Mouse (Mus musculus) naive thymus-derived CD4-positive, alpha-beta T cell, adult 2 months (primary cell): ENCODE results near the gene Epb41l1.

Experiments used
- DNase-seq: peaks from one replicate; pipeline ENCODE4 v3.0.0-alpha.2; 2011; ENCODE audit warnings: low read depth

The Epb41l1 gene

GRCm38 (mm10) chr2:156423672-156424071, 3.0 kb downstream of the Epb41l1 start:
- DNase-seq: no peak

GRCm38 (mm10) chr2:156425618-156426017, 4.9 kb downstream of the Epb41l1 start:
- no peak for DNase-seq

- DNase-seq: no peak
These were observed 5.4 kb downstream of the Epb41l1 start for GRCm38 (mm10) chr2:156426151-156426550.

DNA sequence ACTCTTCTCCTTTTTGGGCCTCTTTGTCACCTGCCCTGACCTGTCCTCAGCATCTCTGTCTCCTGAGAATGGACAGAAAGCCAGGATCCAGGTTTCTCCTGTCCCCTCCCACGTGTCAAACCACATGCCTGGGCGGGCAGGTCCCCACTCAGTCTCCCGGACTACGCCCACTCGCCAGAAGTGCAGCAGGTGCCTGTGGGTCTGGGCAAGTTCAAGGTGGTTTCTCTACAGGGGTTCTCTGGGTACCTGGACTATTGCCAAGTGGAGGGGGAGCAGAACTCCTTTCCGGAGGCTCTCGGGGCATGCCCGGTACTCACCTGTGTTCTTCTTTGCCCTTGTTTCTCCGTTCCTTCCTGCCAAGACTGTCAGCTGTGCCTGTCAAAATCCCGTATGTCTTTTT, 9.1 kb downstream of the Epb41l1 start:
- DNase-seq: peak; percentile 30

DNA sequence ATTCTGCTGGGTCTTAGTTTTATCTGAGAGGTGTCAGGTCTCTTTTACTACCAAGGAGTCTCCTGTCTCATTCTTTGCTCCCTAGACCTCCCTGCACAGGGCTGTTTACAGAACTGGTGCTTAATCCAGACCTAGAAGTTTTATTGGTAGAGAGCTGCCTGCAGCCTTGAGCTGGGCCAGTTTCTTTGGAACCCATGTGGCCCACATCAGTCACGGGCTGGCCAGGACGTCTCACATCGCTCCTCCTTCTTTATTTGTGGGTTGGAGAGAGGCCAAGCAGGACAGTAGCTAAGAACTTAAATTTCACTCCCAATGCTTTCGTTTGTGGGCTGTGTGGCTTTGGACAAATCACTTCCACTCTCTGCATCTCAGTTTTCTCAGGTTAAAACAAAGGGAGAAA, 9.6 kb downstream of the Epb41l1 start:
- DNase-seq: no peak

GRCm38 (mm10) chr2:156431409-156431808, 10.7 kb downstream of the Epb41l1 start:
- peak; percentile 50 for DNase-seq

GRCm38 (mm10) chr2:156432086-156432485, 11.4 kb downstream of the Epb41l1 start:
- no peak for DNase-seq

- no peak for DNase-seq
These were observed 12.5 kb downstream of the Epb41l1 start for GRCm38 (mm10) chr2:156432874-156433868.

GRCm38 (mm10) chr2:156437637-156438036, 16.9 kb downstream of the Epb41l1 start:
- DNase-seq: no peak

GRCm38 (mm10) chr2:156439666-156440462, 19.2 kb downstream of the Epb41l1 start:
- no peak for DNase-seq

GRCm38 (mm10) chr2:156441909-156442308, 21.2 kb downstream of the Epb41l1 start:
- DNase-seq: no peak

GRCm38 (mm10) chr2:156443323-156443722, 22.6 kb downstream of the Epb41l1 start:
- no peak for DNase-seq

GRCm38 (mm10) chr2:156446489-156447035, 25.9 kb downstream of the Epb41l1 start:
- DNase-seq: no peak

DNA sequence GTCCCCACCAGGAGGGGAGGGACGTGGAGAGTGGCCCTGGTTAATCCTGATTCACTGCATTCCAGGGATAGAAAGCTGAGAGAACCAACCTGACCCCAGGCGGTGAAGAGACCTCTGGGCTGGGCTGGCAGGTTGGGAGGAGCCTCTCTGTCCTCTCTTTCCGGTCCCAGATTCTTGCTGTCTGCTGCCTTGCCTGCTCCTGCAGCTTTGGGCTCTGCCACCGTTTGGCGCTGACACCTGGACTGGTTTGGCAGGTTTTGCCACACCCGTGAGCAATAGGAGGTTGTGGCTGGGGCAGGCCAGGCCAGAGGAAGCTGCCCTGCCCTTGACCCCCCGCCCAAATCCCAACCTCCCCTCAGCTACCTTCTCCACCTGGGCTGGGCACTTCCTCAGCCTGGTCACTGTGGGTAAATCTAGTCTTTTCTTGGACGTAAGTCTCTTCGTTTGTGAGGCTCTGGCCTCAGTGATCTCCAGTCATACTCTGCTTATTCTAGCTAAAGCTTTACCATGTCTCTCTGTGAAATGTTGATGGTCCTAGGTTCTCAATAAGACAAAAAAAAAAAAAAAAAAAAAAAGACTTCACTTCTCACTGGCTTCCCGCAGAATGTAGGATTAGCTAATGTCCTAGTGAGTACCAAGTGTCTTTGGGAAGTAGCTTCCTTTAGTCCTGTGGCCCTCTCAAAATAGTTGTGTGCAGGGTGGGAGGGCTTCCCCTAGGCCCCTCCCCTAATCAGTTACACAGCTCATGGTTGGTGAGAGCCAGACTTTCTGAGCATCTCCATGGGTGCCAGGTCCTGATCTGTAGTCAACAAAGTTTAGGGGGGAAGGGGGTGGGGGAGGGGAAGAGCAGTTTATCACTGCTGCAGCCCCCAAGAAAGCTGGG, 26.9 kb downstream of the Epb41l1 start:
- no peak for DNase-seq

- no peak for DNase-seq
These were observed 30.8 kb downstream of the Epb41l1 start for GRCm38 (mm10) chr2:156451225-156452148.

- DNase-seq: no peak
These were observed 31.4 kb downstream of the Epb41l1 start for GRCm38 (mm10) chr2:156452149-156452536.

- DNase-seq: no peak
These were observed 33.1 kb downstream of the Epb41l1 start for GRCm38 (mm10) chr2:156453822-156454221.

GRCm38 (mm10) chr2:156455508-156456108, 34.9 kb downstream of the Epb41l1 start:
- no peak for DNase-seq

GRCm38 (mm10) chr2:156456386-156457342, 36.0 kb downstream of the Epb41l1 start:
- no peak for DNase-seq
